Mouse (Mus musculus) cerebellum, adult 11 months (tissue): ENCODE measurements around the gene Nxn.
A peak's percentile ranks its signal among the peaks of the same experiment; 100 is the strongest.
"Not testable (repeated sequence)": the region's sequence is repeated elsewhere in the genome, so short reads cannot be mapped to it uniquely, and the experiment has no call there.

Experiments used
- DNase-seq: peaks from one replicate; pipeline ENCODE4 v3.0.0; 2022

Gene Nxn

DNA sequence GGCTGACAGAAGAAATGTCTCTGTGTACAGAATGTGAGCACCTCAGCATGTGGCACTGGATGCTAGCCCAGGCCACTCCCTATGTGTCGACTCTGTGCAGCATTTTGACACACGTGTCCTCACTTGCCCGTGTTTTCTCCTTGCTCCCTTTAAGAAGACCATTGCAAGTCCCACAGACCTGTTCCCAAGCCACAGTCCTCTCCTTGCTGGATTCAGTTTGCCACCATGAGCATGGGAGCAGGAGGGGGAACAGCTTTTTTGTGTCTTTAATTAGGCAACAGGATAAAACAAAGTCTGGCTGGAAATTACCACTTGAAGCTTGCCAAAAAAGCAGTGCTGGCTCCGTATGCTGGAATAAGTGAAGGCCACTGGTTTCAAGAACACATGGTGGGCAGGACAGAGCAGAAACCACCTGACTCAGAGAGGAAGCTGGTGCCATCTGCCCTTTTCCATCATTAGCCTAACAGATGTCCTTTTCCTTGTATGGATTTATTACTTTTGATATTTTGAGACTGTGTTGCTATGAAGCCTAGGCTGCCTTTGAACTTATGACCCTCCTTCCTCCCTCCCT is 143.4 kb downstream of the Nxn start:
- peak; percentile 76 for DNase-seq

DNA sequence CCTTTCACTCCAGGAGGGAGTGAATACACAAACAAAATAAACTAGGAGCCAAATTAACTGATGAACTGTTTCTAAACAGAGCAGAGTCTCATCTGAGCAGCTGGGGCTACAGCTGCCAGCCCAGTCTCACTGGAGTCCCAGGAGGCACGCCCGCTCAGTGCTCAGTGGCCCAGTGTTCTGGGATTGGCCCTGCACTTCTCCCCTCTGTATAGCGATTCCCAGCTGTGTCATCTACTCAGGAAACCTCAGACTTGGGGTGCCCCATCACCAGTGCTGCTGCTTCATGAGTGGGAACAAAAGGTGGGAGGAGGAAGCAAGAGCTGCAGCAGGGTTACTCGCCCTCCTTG is 145.0 kb downstream of the Nxn start:
- no peak for DNase-seq

DNA sequence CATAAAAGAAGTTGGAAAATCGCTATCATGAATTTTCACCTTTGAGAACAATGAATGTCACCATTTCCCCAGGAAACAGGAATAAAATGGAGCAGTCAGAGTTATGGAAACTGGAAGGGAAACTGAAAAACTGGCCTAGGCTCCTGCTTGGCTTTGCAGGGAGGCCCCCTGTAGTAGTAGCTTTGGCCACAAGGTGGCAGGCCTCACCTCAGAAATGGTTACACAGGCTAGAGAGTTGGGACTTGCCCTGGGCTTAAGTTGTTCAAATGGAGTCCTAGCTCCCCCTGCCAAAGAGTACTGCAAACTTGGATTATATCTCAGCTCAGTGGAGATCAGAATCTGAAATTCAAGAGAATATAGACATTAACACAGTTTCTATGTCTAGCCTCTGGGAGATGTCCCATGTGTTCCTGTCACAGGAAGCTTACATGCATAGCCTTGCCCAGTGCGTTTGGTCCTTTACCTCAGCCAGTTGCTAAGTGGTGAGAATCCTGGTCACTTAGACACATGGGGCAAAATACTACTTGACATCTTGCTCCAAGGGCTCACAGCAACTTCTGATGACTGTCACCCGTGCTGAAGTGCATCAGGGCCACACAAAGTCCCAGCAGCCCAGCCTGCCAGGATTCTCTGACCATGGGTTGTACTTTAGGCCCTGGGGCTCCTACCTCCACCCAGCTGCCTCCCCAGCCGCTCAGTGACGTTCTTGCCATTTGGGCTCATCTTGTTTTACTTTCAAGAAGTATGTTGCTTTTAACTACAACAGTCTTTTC is 145.6 kb downstream of the Nxn start:
- DNase-seq: peak; percentile 84

DNA sequence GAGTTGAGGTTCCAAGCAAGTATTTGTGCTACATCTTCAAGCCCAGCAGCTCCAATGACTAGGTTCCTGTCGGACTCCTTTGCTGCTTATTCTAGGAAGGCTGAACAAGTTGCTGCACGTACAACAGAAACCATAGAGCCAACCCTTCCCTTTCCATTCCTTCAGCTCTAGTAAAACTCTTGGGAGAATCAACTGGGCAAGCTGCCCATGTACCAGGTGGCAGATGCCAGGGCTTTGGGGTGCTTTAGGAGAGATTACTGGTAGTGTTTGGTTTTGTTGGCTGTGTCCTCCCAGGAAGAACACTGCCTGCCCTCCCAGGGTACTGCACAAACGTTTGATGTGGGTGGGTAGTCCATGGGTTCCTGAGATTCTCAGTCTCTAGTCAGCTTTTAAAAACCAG is 146.9 kb downstream of the Nxn start:
- peak; percentile 64 for DNase-seq

DNA sequence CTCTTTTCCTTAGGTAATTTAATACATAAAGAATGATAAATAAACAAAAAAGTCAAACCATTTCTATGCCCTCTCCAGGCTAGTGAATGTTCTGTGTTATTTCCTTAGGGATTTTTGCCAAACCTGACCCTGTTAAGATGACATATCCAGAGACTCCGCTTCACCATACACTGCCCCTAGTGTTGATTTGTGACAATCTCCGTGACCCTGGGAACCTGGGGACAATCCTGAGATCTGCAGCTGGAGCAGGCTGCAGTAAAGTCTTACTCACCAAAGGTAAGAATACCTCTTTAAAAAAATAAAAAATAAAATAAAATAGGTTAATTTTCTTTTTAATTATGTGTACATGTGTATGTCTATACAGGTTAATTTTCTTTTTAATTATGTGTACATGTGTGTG is 151.7 kb downstream of the Nxn start:
- DNase-seq: no peak

DNA sequence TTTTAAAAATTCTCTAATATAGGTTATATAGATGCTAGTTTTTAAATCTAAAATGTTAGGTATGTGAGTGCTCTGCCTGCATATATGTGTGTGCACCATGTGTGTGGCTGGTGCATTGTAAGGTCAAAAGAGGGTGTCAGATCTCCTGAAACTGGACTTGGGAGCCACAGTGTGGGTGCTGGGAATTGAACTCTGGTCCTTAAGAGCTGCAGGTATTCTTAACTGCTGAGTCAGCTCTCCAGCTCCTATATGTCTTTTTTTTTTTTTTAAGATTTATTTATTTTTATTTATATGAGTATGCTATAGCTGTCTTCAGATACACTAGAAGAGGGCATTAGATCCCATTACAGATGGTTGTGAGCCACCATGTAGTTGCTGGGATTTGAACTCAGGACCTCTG is 152.5 kb downstream of the Nxn start:
- DNase-seq: no peak

DNA sequence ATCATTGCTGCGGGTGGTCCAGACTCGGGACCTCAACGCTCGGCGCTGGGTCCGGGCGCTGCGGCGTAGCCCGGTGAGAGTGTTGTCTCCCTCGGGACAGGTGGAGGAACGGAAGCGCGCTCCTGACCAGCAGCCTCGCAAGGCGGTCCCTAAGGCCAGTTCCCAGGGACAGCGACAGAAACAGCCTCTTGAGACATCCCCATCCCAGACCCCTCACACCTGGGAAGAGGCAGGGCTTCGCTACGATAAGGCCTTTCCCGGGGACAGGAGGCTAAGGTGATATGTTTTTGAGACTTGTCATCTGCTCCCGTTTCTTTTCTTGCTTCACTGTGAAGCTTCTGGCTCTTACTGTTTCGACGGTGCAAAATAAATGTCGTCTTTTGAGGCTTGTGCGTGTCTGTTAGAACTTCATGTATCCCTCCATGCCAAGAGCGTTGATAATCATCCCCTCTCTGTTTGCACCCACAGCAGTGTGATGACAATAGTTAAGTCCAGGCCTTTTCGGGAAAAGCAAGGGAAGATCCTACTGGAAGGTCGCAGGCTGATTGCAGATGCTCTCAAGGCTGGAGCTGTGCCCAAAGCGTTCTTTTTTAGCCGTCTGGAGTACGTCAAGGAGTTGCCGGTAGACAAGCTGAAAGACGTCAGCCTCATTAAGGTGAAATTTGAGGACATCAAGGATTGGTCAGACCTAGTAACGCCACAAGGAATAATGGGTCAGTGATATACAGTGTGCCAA is 155.0 kb downstream of the Nxn start:
- peak; percentile 21 for DNase-seq

DNA sequence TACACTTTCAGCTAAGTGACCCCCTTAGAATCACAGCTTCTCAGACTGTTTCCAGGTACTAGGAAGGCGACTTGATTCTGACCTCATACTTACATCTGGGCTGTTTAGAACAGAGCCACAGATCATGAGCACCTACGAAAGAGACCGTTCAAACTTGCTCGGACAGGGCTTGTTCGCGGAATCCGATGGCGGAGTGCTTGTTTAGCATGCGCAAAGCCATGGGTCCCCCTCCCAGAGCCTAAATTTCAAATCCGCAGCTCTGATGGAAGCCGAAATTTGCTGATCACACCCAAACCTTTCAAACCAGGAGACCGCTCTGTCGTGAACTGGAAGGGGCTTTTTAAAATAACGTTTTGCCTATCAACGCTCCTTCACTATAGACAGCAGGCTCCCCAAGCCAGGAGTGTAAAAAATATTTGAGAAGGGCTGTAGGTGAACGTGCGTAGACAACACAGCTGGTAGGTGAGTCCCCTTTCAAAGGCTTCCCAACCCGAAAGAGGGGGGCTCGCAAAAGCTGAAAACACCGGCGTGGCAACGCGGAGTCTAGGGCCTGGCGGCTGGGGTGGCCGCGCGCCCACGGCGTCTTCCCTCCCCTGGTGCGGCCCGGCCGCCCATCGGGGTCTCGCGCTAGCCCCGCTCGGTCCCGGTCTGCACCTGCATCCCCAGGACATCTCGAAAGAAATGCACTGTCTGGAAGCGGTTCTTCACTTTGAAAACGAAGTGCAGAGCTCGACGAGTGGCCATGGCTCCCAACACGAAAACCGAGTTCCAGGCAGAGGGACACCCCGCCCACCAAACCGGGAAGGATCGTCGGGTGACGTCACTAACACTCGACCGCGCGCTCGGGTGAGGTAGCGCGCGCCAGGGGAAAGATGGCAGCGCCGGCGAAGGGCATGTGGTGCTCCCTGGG is 155.8 kb downstream of the Nxn start, which contains the start of the genes Mrm3 and Glod4:
TSS of gene Mrm3 (plus strand) at position 815 of the 910 bp plus-strand sequence.
TSS of gene Glod4 (minus strand) at position 825 of the 910 bp plus-strand sequence.
- DNase-seq: peak; percentile 86

DNA sequence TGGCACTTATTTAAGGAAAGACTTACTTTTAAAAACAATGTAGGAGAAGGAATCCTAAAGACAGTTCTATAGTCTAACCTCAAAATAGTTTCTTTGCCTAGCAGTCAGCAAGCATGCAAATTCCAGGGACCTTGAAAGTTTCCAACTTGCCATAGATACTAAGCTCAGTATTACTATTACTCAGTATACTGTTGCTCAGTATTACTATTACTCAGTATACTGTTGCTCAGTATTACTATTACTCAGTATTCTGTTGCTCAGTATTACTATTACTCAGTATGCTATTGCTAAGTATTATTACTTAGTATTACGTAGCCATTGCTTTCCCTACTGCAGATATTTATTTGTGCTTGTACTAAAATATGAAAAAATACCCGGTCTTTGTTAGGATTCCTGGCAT is 159.2 kb downstream of the Nxn start:
- DNase-seq: no peak

DNA sequence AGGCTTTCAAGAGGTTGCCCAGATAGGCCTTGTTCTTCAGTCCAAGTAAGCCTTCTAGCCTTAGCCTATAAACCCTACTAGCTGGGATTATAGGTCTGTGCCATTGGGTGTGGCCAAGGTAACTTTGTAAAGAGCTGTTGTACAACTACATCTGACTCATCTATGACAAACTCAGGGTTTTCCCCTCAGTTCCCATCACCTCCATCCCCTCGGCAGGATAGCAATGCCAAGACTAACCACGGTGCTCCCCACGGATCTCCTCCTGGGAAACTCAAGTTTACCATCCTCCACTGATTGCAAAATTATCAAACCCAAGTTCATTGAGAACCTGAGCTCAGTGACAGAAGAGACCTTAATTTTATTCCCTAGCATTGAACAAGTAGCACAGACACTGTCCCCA is 162.8 kb downstream of the Nxn start:
- no peak for DNase-seq

DNA sequence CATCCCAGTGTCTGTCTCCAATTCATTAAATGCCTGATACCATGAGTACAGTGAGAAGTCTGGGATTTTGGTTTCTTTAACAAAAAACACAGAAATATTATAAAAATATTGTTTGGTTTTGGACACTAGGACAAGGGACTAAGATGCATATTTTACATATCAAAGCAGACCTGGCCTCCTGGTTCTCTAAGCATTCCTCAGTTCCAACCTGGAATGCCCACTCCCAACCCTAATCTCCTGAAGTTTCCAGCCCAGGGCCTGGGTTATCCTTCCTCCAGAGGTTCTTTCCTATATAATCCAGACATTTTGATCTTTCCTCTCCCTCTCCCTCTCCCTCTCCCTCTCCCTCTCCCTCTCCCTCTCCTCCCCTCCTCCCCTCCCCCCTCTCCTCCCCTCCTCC is 173.9 kb downstream of the Nxn start:
- DNase-seq: no peak

DNA sequence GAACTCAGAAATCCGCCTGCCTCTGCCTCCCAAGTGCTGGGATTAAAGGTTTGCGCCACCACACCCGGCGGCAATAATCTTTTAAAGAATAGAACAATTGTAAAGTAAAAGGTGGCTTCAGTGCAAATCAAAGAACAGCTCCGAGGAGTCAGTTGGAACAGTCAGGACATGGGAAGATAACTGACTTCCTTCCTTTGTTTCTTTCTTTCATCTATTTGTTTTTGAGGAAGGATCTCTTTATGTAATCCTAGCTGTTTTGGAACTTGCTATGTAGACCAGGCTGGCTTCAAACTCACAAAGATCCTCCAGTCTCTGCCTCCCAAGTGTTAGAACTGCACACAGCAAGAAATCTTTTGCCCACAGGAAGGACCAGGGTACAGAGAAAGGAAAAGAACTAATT is 174.3 kb downstream of the Nxn start:
- no peak for DNase-seq

DNA sequence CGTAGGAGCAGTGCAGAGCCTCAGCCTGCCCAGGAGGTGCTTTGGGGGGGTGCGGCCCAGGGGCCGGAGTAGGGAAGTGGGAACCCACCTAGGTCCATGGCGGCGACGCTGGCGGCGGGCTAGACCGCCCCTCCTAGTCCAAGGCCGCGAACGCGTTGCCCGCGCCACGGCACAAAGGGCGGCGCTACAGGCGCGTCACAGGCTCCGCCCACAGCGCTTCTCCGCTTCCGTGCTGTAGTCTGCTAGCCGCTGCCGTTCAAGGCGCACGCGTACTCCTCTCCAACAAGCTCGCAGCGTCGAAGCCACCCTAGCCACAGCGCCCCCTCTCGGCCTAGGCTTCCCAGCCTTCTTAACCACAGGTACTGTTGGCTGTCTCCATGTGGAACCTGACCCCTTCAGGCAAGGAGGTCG is 181.5 kb downstream of the Nxn start, which contains the start of the genes Dbil5 and Gemin4:
TSS of gene Dbil5 (plus strand) at position 219 of the 411 bp plus-strand sequence.
TSS of gene Gemin4 (minus strand) at position 275 of the 411 bp plus-strand sequence.
- peak; percentile 96 for DNase-seq

DNA sequence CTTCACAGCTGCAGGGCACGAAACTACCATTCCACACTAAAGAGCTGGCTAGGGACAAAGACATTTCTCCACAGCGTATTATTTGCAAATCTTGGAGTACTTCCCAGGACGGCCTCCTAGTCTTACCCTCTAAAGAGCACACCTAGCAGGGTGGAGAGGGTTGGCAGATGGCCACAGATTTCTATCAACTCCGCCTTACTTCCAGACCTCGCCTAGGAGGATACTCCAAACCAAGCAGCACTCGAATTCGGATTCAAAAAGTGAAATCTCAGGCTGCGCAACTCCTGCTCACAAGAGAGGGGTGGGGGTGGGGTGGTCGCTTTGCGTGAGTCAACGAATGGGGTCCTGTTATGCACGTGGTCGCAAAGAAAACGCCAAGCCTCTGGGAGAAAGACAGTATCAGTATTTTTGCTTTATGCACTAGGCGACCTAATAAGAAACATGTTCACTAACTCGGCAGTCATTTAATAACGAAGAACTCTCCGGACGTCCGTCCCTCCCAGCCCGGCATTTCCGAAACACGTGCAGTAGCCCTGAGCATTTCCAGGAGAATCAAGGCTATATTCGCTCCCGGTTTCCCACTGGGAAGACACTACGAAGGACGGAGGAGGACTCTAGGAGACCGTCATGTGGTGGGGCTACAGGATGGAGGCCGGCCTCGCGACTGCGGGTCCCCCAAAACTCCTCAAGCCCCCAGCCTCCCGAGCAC is 182.1 kb downstream of the Nxn start:
- no peak for DNase-seq

DNA sequence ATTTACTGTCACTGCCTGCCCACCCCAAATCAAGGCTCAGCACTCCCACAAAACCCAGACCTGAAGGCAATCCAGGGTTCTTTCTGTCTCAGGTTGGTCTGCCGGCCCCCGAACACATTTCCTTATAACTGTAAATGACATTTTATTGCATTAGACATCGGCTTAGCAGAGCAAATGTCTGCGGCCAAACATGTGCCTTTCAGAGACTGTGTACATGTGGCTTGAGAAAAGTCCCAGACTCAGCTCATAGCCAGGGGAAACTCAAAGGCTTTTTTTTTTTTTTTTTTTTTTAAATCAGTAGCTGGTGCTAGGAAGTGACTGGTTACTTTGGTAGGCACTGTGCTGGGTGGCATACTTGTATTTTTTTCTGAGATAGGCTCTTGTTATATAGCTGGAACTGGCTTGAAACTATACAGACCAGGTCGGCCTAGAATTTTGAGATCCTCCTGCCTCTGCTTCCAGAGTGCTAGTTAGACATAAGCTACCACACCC is 182.8 kb downstream of the Nxn start:
- no peak for DNase-seq

DNA sequence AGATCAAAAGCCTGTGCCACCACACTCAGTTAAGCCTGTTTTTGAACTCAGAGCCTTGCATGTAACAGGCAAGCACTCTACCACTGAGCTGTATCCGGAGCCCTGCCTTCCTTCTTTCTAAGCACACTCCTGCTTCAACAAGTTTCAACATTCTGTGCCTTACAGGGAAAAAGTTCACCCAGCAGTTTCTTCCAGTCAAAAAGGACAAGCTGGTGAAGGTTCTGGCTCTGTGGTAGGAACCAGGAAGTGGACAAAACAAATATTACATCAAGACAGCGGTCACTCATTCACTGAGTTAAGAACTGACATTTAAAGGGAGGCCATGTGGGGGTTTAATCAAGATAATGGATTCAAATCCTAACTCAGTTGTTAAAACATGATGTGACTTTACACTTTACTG is 183.9 kb downstream of the Nxn start:
- no peak for DNase-seq

DNA sequence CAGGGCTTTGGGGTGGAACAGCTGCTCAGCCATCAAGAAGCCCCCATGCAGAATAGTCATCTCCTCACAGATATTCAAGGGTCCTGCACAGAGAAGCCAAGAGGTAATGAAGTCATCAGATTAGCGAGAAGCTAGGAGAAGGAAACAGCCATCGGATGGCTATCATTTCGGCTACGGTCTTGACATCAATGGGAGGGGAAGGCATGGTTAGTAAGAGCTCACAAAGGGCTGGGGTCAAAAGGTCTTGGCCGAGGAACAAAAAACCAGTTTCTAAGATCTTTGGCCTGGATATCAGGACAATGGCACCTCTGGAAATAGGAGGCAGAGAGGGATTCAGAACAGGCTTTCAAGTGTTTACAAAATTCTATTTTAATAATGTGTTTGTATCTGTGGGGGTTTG is 185.1 kb downstream of the Nxn start:
- DNase-seq: no peak

DNA sequence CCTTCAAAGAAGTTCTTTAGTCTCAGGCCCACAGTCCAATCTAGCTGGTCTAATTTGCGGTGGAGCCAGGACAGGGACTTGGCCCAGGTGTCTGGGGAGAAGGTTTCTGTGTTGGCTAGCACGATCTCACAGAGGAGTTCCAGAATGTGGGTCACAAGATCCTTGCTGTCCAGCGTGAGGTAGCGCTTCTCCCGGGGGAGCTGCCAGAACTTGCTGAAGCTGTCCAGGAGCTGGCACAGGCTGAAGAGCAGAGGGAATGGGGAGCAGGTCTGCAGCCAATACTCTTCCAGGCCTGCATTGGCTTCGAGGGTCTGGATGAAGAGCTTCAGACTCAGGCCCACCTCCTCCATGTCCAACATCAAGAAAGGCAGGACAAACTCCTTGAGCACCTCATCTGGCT is 187.3 kb downstream of the Nxn start:
- not testable (repeated sequence) for DNase-seq

DNA sequence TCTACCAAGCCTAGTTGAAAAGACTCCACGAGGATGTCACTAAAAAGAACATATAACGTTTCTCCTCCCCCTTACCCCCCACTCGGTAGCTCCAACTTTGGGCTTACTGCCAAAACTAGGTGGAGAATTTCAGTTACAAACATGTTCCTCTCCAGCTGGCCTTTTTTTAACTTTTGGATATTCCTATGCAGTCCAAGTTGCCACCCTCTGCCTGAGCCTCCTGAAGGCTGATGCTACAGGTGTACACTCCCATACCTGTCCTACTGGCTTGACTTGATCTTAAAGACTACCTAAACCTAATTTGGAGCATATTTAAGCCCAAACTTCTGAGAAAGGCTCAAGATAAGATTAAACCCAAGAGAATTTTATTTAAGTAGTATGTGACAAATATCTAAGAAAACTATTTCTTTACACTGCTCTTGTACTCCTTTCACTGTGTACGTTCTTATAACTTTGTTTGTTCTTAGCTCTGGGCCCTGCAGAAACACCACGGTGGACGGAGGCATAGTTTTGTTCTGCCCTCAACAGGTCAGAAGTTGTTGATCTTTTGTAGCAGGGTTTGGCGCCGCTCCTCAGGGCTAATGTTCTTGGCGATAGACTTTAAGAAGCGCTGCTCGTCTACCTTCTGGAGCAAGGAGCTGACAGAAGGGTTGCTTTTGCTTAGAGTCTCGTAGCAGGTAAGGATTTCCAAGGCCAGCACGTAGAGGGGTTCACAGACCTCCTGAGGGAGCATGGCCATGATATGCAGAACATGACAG is 188.5 kb downstream of the Nxn start:
- no peak for DNase-seq
